Mouse (Mus musculus) hindbrain, embryonic 14.5 days (tissue): Measurements from ENCODE around the gene Plaur. TPM values are rescaled to one million over a fixed set of nuclear protein-coding genes. Genes with fewer than 3 reads are reported as not detected.
A peak's percentile ranks its signal among the peaks of the same experiment; 100 is the strongest.
"Not testable (repeated sequence)": the region's sequence is repeated elsewhere in the genome, so short reads cannot be mapped to it uniquely, and the experiment has no call there.

Source experiments
- ATAC-seq: fragments of 200-750 bp; cut with Nextera tagmentation; 2 replicates; pipeline ENCODE4 v1.8.0; 2017; ENCODE audit warnings: moderate number of reproducible peaks, mild to moderate bottlenecking, moderate TSS enrichment, moderate library complexity; ENCODE audit not compliant: low FRiP score
- DNase-seq: peaks from one replicate; pipeline ENCODE4 v3.0.0-alpha.2; 2015; ENCODE audit warnings: low spot score
- H3K27ac ChIP-seq: fragments of 300-500 bp; sonication (generic); 2 replicates; pipeline ENCODE4 v1.5.1; 2014; ENCODE audit warnings: mild to moderate bottlenecking, moderate library complexity
- H3K27me3 ChIP-seq: fragments of 300-500 bp; sonication (generic); 2 replicates; pipeline ENCODE4 v1.6.1; 2014; ENCODE audit warnings: mild to moderate bottlenecking, low read length, mixed read lengths; ENCODE audit not compliant: control insufficient read depth, insufficient read depth
- H3K36me3 ChIP-seq: fragments of 300-500 bp; sonication (generic); replicated peaks from 2 replicates; pipeline ENCODE4 v1.6.1; 2014; ENCODE audit not compliant: control insufficient read depth, insufficient read depth
- H3K4me1 ChIP-seq: fragments of 300-500 bp; sonication (generic); replicated peaks from 2 replicates; pipeline ENCODE4 v1.6.1; 2014; ENCODE audit warnings: antibody characterized with exemption, low read length, mixed read lengths; ENCODE audit not compliant: control insufficient read depth, insufficient read depth
- H3K4me2 ChIP-seq: fragments of 300-500 bp; sonication (generic); replicated peaks from 2 replicates; pipeline ENCODE4 v1.6.1; 2014; ENCODE audit warnings: mild to moderate bottlenecking, moderate library complexity
- H3K4me3 ChIP-seq: fragments of 300-500 bp; sonication (generic); replicated peaks from 2 replicates; pipeline ENCODE4 v1.5.1; 2014; ENCODE audit warnings: mild to moderate bottlenecking, low read length
- H3K9ac ChIP-seq: fragments of 300-500 bp; sonication (generic); 2 replicates; pipeline ENCODE4 v1.6.1; 2014
- H3K9me3 ChIP-seq: fragments of 300-500 bp; sonication (generic); 2 replicates; pipeline ENCODE4 v1.6.1; 2016; ENCODE audit warnings: low read length; ENCODE audit not compliant: control insufficient read depth
- WGBS: fragments of 180-500 bp; shearing (Covaris S2); extraction: QIAGEN DNeasy Blood & Tissue Kit; methylation state at CpG from one replicate; pipeline ENCODE4 v1.1.7; 2014; 5-methylcytosine and 5-hydroxymethylcytosine counted together
- polyA plus RNA-seq: library from polyadenylated mRNA; unstranded; fragments of >200 nt; fragmentation: Nextera tagmentation; extraction: Ambion mirVana; gene quantifications from 2 replicates; pipeline ENCODE4 v1.2.1, GENCODE M21; 2014

Plaur gene
- polyA plus RNA-seq, 1 experiment from 2014 or later = 1.6 TPM

DNA sequence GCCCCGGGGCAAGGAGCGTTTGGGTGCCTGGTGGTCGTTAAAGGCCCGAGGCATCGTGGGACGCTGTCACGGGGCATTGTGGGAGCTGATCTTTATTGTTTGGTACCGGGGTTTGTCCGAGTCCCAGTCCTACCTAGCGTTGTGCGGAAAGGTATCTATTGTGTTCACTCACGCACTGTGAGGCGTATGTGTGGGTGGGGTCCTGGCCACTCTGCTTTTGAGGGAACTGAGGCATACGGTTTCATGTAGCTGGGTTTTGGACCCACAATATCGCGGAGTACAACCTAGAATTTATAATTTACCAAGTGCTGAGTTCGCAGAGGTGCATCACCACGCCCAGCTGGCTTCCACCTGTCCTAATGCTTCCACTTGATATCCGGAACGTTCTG lies 45.4 kb downstream of the Plaur start:
- Histone ChIP-seq H3K4me2 (peak overlapping the region; percentile 81), H3K27ac (peak overlapping the region; percentile 100), H3K4me1 (peaks cover 27% of the 10 kb centered on the region), H3K9ac (peak overlapping the region; percentile 91), H3K27me3 (no peaks in the 10 kb centered on the region), H3K36me3 (peaks cover 32% of the 10 kb centered on the region), H3K9me3 (no peaks in the 10 kb centered on the region), H3K4me3 (peak overlapping the region; percentile 69)
- DNase-seq (peak; percentile 57), ATAC-seq (peak; percentile 12; the same call in 1 of the 2 replicates)
- 1% methylated on average over 20 of the region's 20 CpGs for WGBS

DNA sequence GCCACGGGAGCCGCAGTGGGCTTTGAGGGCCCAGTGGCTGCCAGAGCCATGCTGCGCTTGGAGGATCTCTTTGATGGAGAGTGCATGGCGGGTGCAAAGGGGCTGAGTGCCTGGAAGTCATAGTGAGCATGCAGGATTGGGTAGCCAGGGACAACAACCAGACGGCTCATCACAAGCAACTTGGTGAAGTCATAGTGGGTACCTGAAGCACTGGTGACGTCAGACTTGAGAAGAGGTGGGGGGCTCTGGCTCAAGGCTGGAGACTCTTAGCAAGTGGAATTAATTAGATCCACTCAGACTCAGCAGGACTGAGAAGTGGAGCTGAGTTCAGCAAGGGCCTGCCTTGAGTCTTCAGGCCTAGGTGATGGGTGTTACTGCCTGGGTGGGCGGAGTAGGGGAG lies 50.1 kb downstream of the Plaur start, which contains the start of gene AC161166.1:
AC161166.1 (minus strand) TSS at position 101 of the 400 bp plus-strand sequence.
- no peak for ATAC-seq
- no peak within 1 kb of the TSS for H3K4me3 ChIP-seq
- peaks cover 53% of the 10 kb centered on the region for H3K36me3 ChIP-seq
- DNase-seq = no peak
- H3K4me2 ChIP-seq = no peak within 1 kb of the TSS
- WGBS = 88% methylated on average over 7 of the region's 7 CpGs
- peaks cover 14% of the 10 kb centered on the region; the same call in 1 of the 2 replicates for H3K4me1 ChIP-seq
- no peak within 1 kb of the TSS for H3K9ac ChIP-seq
- H3K27me3 ChIP-seq = no peaks in the 10 kb centered on the region
- no peak within 1 kb of the TSS for H3K27ac ChIP-seq
- no peaks in the 10 kb centered on the region for H3K9me3 ChIP-seq

DNA sequence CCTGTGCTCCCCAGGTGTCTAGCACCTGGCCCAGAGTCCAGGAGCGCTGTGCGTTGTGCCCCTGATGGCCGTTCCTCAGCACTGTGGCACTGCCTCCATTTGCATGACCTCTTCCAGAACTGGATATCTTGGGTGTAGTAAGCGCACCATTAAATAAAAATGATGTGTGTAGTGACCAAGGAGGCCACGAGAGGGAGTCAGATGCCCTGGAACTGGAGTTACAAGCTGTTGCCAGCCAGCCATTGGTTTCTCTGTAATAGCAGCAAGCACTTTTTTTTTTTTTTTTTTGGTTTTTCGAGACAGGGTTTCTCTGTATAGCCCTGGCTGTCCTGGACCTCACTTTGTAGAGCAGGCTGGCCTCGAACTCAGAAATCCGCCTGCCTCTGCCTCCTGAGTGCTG lies 54.0 kb downstream of the Plaur start:
- not testable (repeated sequence) for H3K9me3 ChIP-seq, ATAC-seq, H3K27me3 ChIP-seq, H3K27ac ChIP-seq, DNase-seq, H3K9ac ChIP-seq, H3K4me3 ChIP-seq, H3K4me1 ChIP-seq, H3K4me2 ChIP-seq
- 61% methylated on average over 8 of the region's 8 CpGs for WGBS
- peaks cover 56% of the 10 kb centered on the region for H3K36me3 ChIP-seq

DNA sequence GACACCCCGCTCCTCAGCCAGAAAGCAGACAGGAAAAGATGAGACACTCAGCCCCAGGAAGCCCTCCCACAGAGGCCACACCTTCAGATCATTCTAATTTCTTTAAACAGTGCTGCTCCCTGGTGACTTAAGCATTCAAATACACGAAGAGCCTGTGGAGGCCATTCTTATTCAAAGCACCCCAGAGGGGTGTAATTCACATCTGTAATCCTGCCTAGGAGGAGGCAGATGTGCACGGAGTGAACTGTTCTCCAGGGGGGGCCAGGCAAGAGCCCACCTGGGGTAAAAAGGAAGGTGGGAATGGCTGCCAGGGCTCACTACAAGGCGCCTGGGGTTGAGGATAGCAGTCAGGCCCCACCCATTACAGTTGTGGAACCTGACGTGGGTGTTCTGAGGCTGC lies 54.8 kb downstream of the Plaur start:
- H3K4me1 ChIP-seq = no peaks in the 10 kb centered on the region

DNA sequence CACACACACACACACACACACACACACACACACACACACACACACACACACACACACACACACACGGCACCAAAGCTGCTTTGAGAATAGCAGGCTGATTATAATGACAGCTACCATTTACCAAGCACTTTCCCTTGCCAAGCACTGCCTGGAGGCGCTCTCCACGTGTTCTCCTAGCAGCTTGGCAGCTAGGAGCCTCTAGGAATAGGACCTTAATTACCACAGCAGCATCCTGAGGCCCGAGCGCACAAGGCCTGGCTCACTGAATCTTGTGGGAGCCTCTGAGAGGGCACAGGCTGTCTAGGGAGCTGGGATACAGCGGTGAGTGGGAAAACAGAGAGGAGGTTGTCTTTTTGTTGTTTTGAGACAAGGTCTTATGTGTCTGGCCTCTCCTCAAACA lies 55.4 kb downstream of the Plaur start:
- WGBS = 43% methylated on average over 6 of the region's 6 CpGs
- Histone ChIP-seq H3K9me3 (no peaks in the 10 kb centered on the region), H3K4me1 (no peaks in the 10 kb centered on the region), H3K36me3 (peaks cover 44% of the 10 kb centered on the region), H3K9ac (no peak overlapping the region), H3K4me3 (no peak overlapping the region), H3K27me3 (no peaks in the 10 kb centered on the region), H3K4me2 (no peak overlapping the region), H3K27ac (peak overlapping the region; percentile 41; the same call in 1 of the 2 replicates)
- DNase-seq (no peak), ATAC-seq (no peak)

More for the DNA sequence above, 54.8 kb downstream of the Plaur start:
- WGBS = 29% methylated on average over 5 of the region's 5 CpGs
- no peak overlapping the region for H3K4me2 ChIP-seq
- H3K36me3 ChIP-seq = peaks cover 49% of the 10 kb centered on the region
- no peak overlapping the region for H3K27ac ChIP-seq
- DNase-seq = no peak
- H3K27me3 ChIP-seq = no peaks in the 10 kb centered on the region
- no peak overlapping the region for H3K4me3 ChIP-seq
- ATAC-seq = no peak
- no peaks in the 10 kb centered on the region for H3K9me3 ChIP-seq
- no peak overlapping the region for H3K9ac ChIP-seq

DNA sequence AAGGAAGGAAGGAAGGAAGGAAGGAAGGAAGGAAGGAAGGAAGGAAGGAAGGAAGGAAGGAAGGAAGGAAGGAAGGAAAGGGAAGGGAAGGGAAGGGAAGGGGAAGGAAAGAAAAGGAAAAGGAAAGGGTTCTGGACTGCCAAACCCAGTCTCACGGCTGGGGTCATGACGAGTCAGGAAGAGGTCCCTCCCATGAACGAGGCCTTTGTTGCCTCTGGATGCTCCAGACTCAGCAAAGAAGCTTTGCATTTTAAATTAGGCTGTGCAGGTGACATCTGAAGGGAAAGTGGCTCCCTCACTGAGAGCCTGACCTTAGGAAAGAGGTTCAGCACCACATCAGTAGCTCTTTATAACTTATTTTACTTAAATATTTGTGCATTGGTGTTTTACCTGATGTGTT lies 56.8 kb downstream of the Plaur start:
- H3K36me3 ChIP-seq = peaks cover 34% of the 10 kb centered on the region
- no peak overlapping the region for H3K4me2 ChIP-seq
- WGBS = 42% methylated on average over 3 of the region's 3 CpGs
- no peaks in the 10 kb centered on the region for H3K9me3 ChIP-seq
- ATAC-seq = no peak
- no peak for DNase-seq
- H3K4me1 ChIP-seq = no peaks in the 10 kb centered on the region
- H3K27ac ChIP-seq = no peak overlapping the region
- H3K9ac ChIP-seq = no peak overlapping the region
- H3K4me3 ChIP-seq = no peak overlapping the region
- no peaks in the 10 kb centered on the region for H3K27me3 ChIP-seq

DNA sequence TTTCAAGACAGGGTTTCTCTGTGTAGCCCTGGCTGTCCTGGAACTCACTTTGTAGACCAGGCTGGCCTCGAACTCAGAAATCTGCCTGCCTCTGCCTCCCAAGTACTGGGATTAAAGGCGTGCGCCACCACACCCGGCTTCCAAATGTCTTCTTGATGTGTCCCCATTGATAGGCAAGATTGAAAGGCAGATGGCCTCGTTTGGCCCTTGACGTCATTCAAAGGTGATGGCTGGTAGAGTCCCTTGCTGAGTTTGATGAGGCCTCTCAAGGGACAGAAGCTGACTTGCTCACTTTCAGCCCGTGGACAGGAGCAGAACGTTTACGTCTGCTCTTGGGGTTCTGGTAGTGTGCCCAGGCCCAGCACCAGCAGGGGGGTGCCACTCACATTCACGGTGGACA lies 57.8 kb downstream of the Plaur start:
- H3K27me3 ChIP-seq, ATAC-seq, H3K4me2 ChIP-seq, H3K27ac ChIP-seq, H3K4me3 ChIP-seq, DNase-seq, H3K9ac ChIP-seq, H3K9me3 ChIP-seq, H3K4me1 ChIP-seq: not testable (repeated sequence)
- peaks cover 26% of the 10 kb centered on the region for H3K36me3 ChIP-seq
- 77% methylated on average over 9 of the region's 10 CpGs for whole genome bisulfite sequencing

DNA sequence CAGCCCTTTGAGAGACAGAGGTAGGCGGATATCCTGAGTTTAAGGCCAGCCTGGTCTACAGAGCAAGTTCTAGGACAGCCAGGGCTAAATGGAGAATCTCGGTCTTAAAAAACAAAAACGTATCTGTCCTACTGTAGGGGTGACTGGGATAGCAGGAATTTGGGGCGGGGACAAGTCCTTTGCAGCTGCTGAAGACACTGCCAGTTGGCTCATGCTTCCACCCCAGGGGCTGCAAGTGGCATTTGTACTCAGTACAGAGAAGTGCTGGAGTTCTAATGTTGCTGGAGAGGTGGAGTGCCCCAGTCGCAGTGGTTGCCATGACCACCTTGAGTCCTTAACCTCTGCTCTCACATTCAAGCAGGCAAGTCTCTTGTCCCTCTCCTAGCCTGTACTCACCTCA lies 60.5 kb downstream of the Plaur start:
- no peak overlapping the region for H3K4me3 ChIP-seq
- no peaks in the 10 kb centered on the region for H3K4me1 ChIP-seq
- H3K9me3 ChIP-seq = no peaks in the 10 kb centered on the region
- H3K36me3 ChIP-seq = peaks cover 9% of the 10 kb centered on the region; the same call in 1 of the 2 replicates
- ATAC-seq (no peak), DNase-seq (no peak)
- no peak overlapping the region for H3K27ac ChIP-seq
- WGBS = 59% methylated on average over 5 of the region's 5 CpGs
- no peak overlapping the region for H3K9ac ChIP-seq
- no peaks in the 10 kb centered on the region for H3K27me3 ChIP-seq
- H3K4me2 ChIP-seq = no peak overlapping the region

DNA sequence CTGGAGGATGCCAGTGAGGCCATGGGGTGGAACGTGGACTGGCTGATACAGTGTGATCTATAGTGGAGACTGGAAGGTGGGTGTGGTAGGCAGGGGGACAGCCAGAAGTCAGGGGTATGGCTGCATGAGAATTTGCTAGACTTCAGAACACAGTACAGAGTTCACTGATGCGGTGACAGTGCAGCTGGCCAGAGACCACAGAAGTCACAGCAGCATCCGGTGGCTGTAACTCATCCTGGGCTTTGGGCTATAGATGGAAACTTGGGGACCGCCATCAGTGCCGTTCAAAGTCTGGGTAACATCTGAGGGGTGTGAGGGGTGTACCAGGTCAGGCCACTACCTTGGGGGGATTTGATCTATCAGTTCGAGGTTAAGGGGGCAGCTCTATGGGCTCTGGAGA lies 61.4 kb downstream of the Plaur start:
- no peaks in the 10 kb centered on the region for H3K27me3 ChIP-seq
- 82% methylated on average over 6 of the region's 6 CpGs for WGBS
- H3K36me3 ChIP-seq = 0 out of 2 replicates have a peak, but pooled peaks cover under 1% of the 10 kb centered on the region
- ATAC-seq (no peak), DNase-seq (no peak)
- no peak overlapping the region for H3K27ac ChIP-seq
- H3K4me3 ChIP-seq = no peak overlapping the region
- no peak overlapping the region for H3K4me2 ChIP-seq
- H3K4me1 ChIP-seq = no peaks in the 10 kb centered on the region
- no peaks in the 10 kb centered on the region for H3K9me3 ChIP-seq
- H3K9ac ChIP-seq = no peak overlapping the region

DNA sequence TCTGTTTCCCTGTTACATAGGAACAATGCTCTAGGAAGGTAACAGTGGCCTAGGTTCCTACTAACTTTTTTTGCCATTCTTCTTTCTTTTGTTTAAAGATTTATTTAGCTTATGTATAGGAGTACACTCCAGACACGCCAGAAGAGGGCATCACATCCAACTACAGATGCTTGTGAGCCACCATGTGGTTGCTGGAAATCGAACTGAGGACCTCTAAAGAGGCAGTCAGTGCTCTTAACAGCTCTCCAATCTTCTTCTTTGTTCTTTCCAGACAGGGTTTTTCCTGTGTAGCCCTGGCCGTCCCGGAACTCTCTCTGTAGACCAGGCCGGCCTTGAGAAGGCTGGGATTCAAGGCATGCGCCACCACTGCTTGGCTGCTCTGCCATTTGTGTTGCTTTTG lies 62.7 kb downstream of the Plaur start:
- DNase-seq (no peak), ATAC-seq (no peak)
- H3K9ac ChIP-seq = no peak overlapping the region
- H3K4me1 ChIP-seq = peaks cover 6% of the 10 kb centered on the region
- no peaks in the 10 kb centered on the region for H3K9me3 ChIP-seq
- H3K36me3 ChIP-seq = no peaks in the 10 kb centered on the region
- no peak overlapping the region for H3K4me3 ChIP-seq
- WGBS = 90% methylated on average over 6 of the region's 6 CpGs
- H3K4me2 ChIP-seq = no peak overlapping the region
- no peaks in the 10 kb centered on the region for H3K27me3 ChIP-seq
- H3K27ac ChIP-seq = no peak overlapping the region
